Mouse (Mus musculus) forebrain, embryonic 16.5 days (tissue): ENCODE data around the gene Cd180. TPM values are rescaled to one million over a fixed set of nuclear protein-coding genes. Genes with fewer than 3 reads are reported as not detected.

Experiments used
- ATAC-seq: fragments of 200-750 bp; cut with Nextera tagmentation; 2 replicates; pipeline ENCODE4 v1.8.0; 2017; ENCODE audit warnings: mild to moderate bottlenecking, moderate library complexity
- H3K27ac ChIP-seq: fragments of 300-500 bp; sonication (generic); 2 replicates; pipeline ENCODE4 v1.5.1; 2014; ENCODE audit warnings: low read length, control low read depth
- H3K27me3 ChIP-seq: fragments of 300-500 bp; sonication (generic); replicated peaks from 2 replicates; pipeline ENCODE4 v1.6.1; 2014; ENCODE audit warnings: low read length; ENCODE audit not compliant: control insufficient read depth, insufficient read depth
- H3K36me3 ChIP-seq: fragments of 300-500 bp; sonication (generic); 2 replicates; pipeline ENCODE4 v1.6.1; 2014; ENCODE audit not compliant: control insufficient read depth, insufficient read depth
- H3K4me1 ChIP-seq: fragments of 300-500 bp; sonication (generic); replicated peaks from 2 replicates; pipeline ENCODE4 v1.6.1; 2014; ENCODE audit warnings: low read length; ENCODE audit not compliant: control insufficient read depth, insufficient read depth
- H3K4me2 ChIP-seq: fragments of 300-500 bp; sonication (generic); 2 replicates; pipeline ENCODE4 v1.6.1; 2014; ENCODE audit warnings: mild to moderate bottlenecking, low read length, control low read depth
- H3K4me3 ChIP-seq: fragments of 300-500 bp; sonication (generic); replicated peaks from 2 replicates; pipeline ENCODE4 v1.5.1; 2014; ENCODE audit warnings: mild to moderate bottlenecking, low read length, control low read depth
- H3K9ac ChIP-seq: fragments of 300-500 bp; sonication (generic); replicated peaks from 2 replicates; pipeline ENCODE4 v1.6.1; 2014; ENCODE audit warnings: low read depth, low read length, control low read depth
- H3K9me3 ChIP-seq: fragments of 300-500 bp; sonication (generic); 2 replicates; pipeline ENCODE4 v1.6.1; 2016; ENCODE audit warnings: low read length; ENCODE audit not compliant: control insufficient read depth
- WGBS: fragments of 180-500 bp; shearing (Covaris S2); extraction: QIAGEN DNeasy Blood & Tissue Kit; methylation state at CpG from one replicate; pipeline ENCODE4 v1.1.7; 2014; 5-methylcytosine and 5-hydroxymethylcytosine counted together
- polyA plus RNA-seq: library from polyadenylated mRNA; unstranded; fragments of >200 nt; fragmentation: Nextera tagmentation; extraction: Ambion mirVana; gene quantifications from 2 replicates; pipeline ENCODE4 v1.2.1, GENCODE M21; 2015

Gene Cd180
- polyA plus RNA-seq, 1 experiment from 2014 or later = 0.23 TPM

DNA sequence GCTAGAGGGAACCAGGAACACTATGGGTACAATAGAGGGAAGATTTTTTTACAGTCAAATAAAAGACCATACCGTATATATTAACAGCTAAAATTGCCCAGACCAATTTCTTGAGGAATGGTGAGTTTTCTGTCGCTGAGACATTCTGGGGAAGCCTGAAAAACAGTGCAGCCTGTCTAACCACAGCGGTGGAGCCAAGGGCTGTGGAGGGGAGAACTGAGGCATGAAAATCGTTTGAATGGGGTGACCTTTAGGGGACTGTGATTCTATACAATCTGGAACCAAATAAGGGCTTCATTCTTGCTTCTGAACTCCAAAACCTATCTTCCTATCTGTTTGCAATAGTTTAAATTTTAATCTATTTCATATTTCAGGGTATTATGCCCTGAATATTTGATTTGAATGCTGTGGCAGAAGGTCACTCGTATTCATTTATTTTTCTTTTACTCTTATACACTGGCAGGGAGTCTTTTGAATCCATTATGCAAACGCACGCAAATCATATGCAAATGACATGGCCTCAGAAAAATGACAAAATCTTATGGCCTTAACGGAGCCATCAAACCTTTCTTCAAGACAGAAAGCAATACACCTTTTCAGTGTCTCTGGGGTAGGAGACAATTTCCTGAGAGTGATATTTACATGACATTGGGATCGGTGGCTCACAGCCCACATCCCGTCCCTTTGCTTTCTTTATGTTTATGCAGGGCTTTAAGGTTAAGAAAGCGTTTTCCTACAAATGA, 1.8 kb upstream of the Cd180 start:
- Histone ChIP-seq H3K9ac (no peak overlapping the region), H3K4me3 (no peak overlapping the region), H3K27ac (no peak overlapping the region), H3K27me3 (no peaks in the 10 kb centered on the region), H3K36me3 (no peaks in the 10 kb centered on the region), H3K4me1 (peaks cover 5% of the 10 kb centered on the region; the same call in 1 of the 2 replicates), H3K9me3 (no peaks in the 10 kb centered on the region), H3K4me2 (no peak overlapping the region)
- WGBS = 34% methylated on average over 11 of the region's 11 CpGs
- ATAC-seq = no peak

GRCm38 (mm10) chr13:102694154-102694553, 796 bp downstream of the Cd180 start:
- Histone ChIP-seq H3K9me3 (no peaks in the 10 kb centered on the region), H3K4me2 (no peak overlapping the region), H3K4me3 (no peak overlapping the region), H3K27me3 (no peaks in the 10 kb centered on the region), H3K4me1 (peaks cover 12% of the 10 kb centered on the region), H3K9ac (no peak overlapping the region), H3K36me3 (no peaks in the 10 kb centered on the region), H3K27ac (no peak overlapping the region)
- ATAC-seq = no peak
- WGBS = 89% methylated on average over 7 of the region's 7 CpGs

GRCm38 (mm10) chr13:102695121-102695905, 2.0 kb downstream of the Cd180 start:
- H3K4me1 ChIP-seq = peaks cover 12% of the 10 kb centered on the region
- no peak overlapping the region for H3K4me2 ChIP-seq
- no peaks in the 10 kb centered on the region for H3K27me3 ChIP-seq
- H3K9ac ChIP-seq = no peak overlapping the region
- 79% methylated on average over 7 of the region's 7 CpGs for WGBS
- H3K27ac ChIP-seq = no peak overlapping the region
- ATAC-seq = no peak
- no peak overlapping the region for H3K4me3 ChIP-seq
- H3K9me3 ChIP-seq = no peaks in the 10 kb centered on the region
- no peaks in the 10 kb centered on the region for H3K36me3 ChIP-seq

DNA sequence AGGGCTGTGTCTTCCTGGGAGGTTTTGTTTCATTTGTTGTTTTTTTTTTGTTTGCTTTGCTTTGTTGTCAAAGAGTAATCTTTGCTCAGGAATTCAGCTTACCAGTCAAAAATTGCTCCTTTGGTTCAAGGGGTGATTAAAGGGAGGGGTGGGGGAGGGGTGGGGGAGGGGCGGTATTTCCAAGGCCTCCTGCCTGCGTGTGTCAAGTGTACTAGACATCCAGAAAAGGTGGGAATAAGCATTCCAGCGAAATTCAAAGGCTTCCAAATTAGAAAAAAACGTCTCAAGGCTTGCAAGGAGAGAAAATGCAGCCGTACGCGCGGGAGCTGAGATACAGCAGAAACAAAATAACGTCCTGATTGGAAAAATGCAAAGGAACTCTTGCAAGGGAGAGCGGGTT, 5.0 kb downstream of the Cd180 start:
- no peaks in the 10 kb centered on the region for H3K27me3 ChIP-seq
- H3K36me3 ChIP-seq = no peaks in the 10 kb centered on the region
- H3K9ac ChIP-seq = peak overlapping the region; percentile 36
- H3K9me3 ChIP-seq = no peaks in the 10 kb centered on the region
- 1% methylated on average over 10 of the region's 10 CpGs for WGBS
- peak overlapping the region; percentile 45 for H3K4me2 ChIP-seq
- H3K4me3 ChIP-seq = peak overlapping the region; percentile 15
- peaks cover 7% of the 10 kb centered on the region for H3K4me1 ChIP-seq
- peak overlapping the region; percentile 62 for H3K27ac ChIP-seq
- peak; percentile 34 for ATAC-seq

DNA sequence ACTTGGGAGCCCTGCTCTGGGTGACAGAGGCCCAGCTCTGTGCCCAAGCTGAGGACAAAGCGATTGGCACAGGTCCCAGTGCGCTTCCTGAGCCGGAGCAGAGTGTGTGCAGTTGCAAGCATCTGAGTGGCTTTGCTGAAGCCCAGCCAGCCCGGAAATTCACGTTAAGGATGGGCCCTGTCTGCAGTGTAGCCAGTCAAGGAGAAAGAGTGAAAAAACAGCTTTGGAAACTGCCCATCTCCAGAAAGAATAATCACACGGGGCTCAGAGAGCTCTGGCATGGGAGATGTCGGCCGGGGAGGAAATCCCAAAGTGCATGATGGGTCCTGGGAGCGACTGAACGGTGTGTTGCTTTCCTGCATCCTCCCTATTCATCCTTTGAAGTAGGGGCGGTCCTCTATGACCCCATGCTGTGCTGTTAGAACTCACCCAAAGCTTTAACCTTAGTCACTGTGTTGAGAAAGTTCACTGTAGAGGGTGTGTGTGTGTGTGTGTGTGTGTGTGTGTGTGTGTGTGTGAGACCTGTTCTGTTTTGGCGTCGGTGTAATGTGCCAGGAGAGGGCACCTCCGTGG, 5.5 kb downstream of the Cd180 start:
- H3K27ac ChIP-seq = peak overlapping the region; percentile 62
- H3K4me3 ChIP-seq = peak overlapping the region; percentile 15
- ATAC-seq = peak; percentile 97
- peak overlapping the region; percentile 45 for H3K4me2 ChIP-seq
- 8% methylated on average over 14 of the region's 14 CpGs for WGBS
- H3K9me3 ChIP-seq = no peaks in the 10 kb centered on the region
- peak overlapping the region; percentile 36 for H3K9ac ChIP-seq
- H3K27me3 ChIP-seq = no peaks in the 10 kb centered on the region
- H3K36me3 ChIP-seq = no peaks in the 10 kb centered on the region
- peaks cover 7% of the 10 kb centered on the region for H3K4me1 ChIP-seq

GRCm38 (mm10) chr13:102700176-102700575, 6.8 kb downstream of the Cd180 start:
- no peaks in the 10 kb centered on the region for H3K9me3 ChIP-seq
- H3K4me1 ChIP-seq = peaks cover 7% of the 10 kb centered on the region
- no peak overlapping the region for H3K4me2 ChIP-seq
- no peak for ATAC-seq
- 89% methylated on average over 5 of the region's 5 CpGs for whole genome bisulfite sequencing
- no peak overlapping the region for H3K9ac ChIP-seq
- H3K27me3 ChIP-seq = no peaks in the 10 kb centered on the region
- no peak overlapping the region for H3K27ac ChIP-seq
- H3K4me3 ChIP-seq = no peak overlapping the region
- no peaks in the 10 kb centered on the region for H3K36me3 ChIP-seq

GRCm38 (mm10) chr13:102700744-102701143, 7.4 kb downstream of the Cd180 start:
- H3K36me3 ChIP-seq = no peaks in the 10 kb centered on the region
- 90% methylated on average over 3 of the region's 3 CpGs for WGBS
- no peaks in the 10 kb centered on the region for H3K9me3 ChIP-seq

GRCm38 (mm10) chr13:102716973-102717372, 23.6 kb downstream of the Cd180 start:
- WGBS = 93% methylated on average over 1 of the region's 1 CpGs
- ATAC-seq = no peak
- H3K4me2 ChIP-seq = no peak overlapping the region
- H3K4me3 ChIP-seq = no peak overlapping the region
- H3K36me3 ChIP-seq = no peaks in the 10 kb centered on the region
- no peak overlapping the region for H3K9ac ChIP-seq
- no peaks in the 10 kb centered on the region for H3K27me3 ChIP-seq
- no peaks in the 10 kb centered on the region for H3K9me3 ChIP-seq
- no peaks in the 10 kb centered on the region for H3K4me1 ChIP-seq
- H3K27ac ChIP-seq = no peak overlapping the region

More at GRCm38 (mm10) chr13:102700744-102701143, 7.4 kb downstream of the Cd180 start:
- H3K4me3 ChIP-seq = no peak overlapping the region
- ATAC-seq = no peak
- H3K27ac ChIP-seq = no peak overlapping the region
- no peak overlapping the region for H3K4me2 ChIP-seq
- H3K27me3 ChIP-seq = no peaks in the 10 kb centered on the region
- H3K4me1 ChIP-seq = peaks cover 7% of the 10 kb centered on the region
- H3K9ac ChIP-seq = no peak overlapping the region

DNA sequence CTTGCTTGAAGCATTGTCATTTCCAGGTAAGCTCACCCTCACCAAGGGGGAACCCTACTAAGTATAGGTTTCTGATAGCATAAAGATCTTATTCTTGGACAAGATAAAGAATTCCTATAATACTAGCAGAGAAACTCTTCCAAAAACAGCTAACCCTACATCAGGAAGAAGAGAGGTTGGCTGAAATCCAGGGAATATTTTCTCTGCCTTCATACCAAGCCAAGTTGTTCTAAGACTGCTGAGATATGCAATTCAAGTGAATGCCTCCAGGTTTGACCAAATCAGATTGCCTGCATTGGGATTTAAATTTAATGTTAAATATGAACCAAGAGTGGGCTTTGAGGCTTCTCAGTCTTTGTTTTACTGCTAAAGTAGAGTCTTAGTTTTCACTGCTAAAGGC, 32.1 kb downstream of the Cd180 start:
- Histone ChIP-seq H3K4me1 (no peaks in the 10 kb centered on the region), H3K27ac (no peak overlapping the region), H3K27me3 (no peaks in the 10 kb centered on the region), H3K4me3 (no peak overlapping the region), H3K9me3 (no peaks in the 10 kb centered on the region), H3K36me3 (no peaks in the 10 kb centered on the region), H3K9ac (no peak overlapping the region), H3K4me2 (no peak overlapping the region)
- no peak for ATAC-seq
